Mouse (Mus musculus) neural tube, embryonic 15.5 days (tissue): ENCODE measurements around the gene Rtkn2. TPM values are rescaled to one million over a fixed set of nuclear protein-coding genes. Genes with fewer than 3 reads are reported as not detected.
"Not testable (repeated sequence)": the region's sequence is repeated elsewhere in the genome, so short reads cannot be mapped to it uniquely, and the experiment has no call there.

Source experiments
- ATAC-seq: fragments of 200-750 bp; cut with Nextera tagmentation; 2 replicates; pipeline ENCODE4 v1.8.0; 2017; ENCODE audit warnings: mild to moderate bottlenecking, moderate TSS enrichment, moderate library complexity; ENCODE audit not compliant: low FRiP score
- H3K27ac ChIP-seq: fragments of 300-500 bp; sonication (generic); replicated peaks from 2 replicates; pipeline ENCODE4 v1.5.1; 2015; ENCODE audit warnings: mild to moderate bottlenecking, inconsistent platforms
- H3K27me3 ChIP-seq: fragments of 300-500 bp; sonication (generic); replicated peaks from 2 replicates; pipeline ENCODE4 v1.6.1; 2015; ENCODE audit warnings: inconsistent platforms
- H3K36me3 ChIP-seq: fragments of 300-500 bp; sonication (generic); 2 replicates; pipeline ENCODE4 v1.6.1; 2015; ENCODE audit warnings: inconsistent platforms
- H3K4me1 ChIP-seq: fragments of 300-500 bp; sonication (generic); 2 replicates; pipeline ENCODE4 v1.6.1; 2015; ENCODE audit warnings: inconsistent platforms
- H3K4me2 ChIP-seq: fragments of 300-500 bp; sonication (generic); 2 replicates; pipeline ENCODE4 v1.6.1; 2015; ENCODE audit warnings: inconsistent platforms, mild to moderate bottlenecking, moderate library complexity
- H3K4me3 ChIP-seq: fragments of 300-500 bp; sonication (generic); replicated peaks from 2 replicates; pipeline ENCODE4 v1.5.1; 2015; ENCODE audit warnings: mild to moderate bottlenecking, inconsistent platforms
- H3K9ac ChIP-seq: fragments of 300-500 bp; sonication (generic); replicated peaks from 2 replicates; pipeline ENCODE4 v1.6.1; 2015; ENCODE audit warnings: mild to moderate bottlenecking, inconsistent platforms
- H3K9me3 ChIP-seq: fragments of 300-500 bp; sonication (generic); replicated peaks from 2 replicates; pipeline ENCODE4 v1.6.1; 2016; ENCODE audit warnings: inconsistent platforms
- WGBS: fragments of 180-500 bp; shearing (Covaris S2); methylation state at CpG from one replicate; pipeline ENCODE4 v1.1.7; 2015; ENCODE audit warnings: mixed read lengths; 5-methylcytosine and 5-hydroxymethylcytosine counted together
- polyA plus RNA-seq: library from polyadenylated mRNA; unstranded; fragments of >200 nt; fragmentation: Nextera tagmentation; extraction: Ambion mirVana; gene quantifications from 2 replicates; pipeline ENCODE4 v1.2.1, GENCODE M21; 2015

Rtkn2 gene
- polyA plus RNA-seq, 1 experiment from 2014 or later: 2.6 TPM

DNA sequence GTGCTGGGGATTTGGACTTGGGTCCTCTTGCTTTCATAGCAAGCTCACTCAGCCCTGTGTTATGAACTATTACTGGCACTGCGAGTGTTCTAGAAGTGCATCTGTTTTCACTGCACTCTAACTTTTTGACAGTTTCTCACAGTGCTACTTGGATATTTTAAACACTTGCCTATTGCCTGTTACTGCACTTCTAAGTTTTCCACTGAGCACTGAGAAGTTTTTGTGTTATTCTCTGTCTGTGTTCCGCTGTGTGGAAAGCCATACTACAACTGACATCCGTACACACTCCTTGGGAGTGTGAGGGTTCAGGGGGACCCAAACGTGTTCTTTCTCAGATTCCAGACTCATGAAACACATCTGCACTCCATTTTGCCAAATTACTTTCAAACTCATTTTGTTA is 107.6 kb downstream of the Rtkn2 start:
- Histone ChIP-seq H3K27ac (no peak overlapping the region), H3K27me3 (no peaks in the 10 kb centered on the region), H3K4me2 (no peak overlapping the region), H3K4me3 (no peak overlapping the region), H3K9me3 (no peaks in the 10 kb centered on the region), H3K9ac (no peak overlapping the region), H3K4me1 (no peaks in the 10 kb centered on the region), H3K36me3 (no peaks in the 10 kb centered on the region)
- ATAC-seq: no peak
- 86% methylated on average over 4 of the region's 4 CpGs for WGBS

DNA sequence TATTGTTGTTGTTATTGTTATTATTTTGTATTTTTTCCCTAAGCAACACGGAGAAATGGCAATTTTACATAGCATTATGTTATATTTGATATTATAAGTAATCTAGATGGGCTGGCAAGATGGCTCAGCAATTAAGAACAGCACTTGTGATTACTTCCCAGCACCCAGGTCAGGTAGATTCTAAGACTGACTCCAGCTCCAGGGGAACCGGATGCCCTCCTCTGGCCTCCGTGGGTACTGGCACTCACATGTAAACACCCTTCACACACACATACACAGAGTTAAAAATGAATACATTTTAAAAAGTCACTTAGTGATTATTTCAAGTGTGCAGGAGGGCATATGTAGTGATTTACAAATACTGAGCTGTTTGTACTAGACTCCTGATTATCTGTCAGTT is 108.4 kb downstream of the Rtkn2 start:
- Histone ChIP-seq H3K4me2 (no peak overlapping the region), H3K9me3 (no peaks in the 10 kb centered on the region), H3K27ac (no peak overlapping the region), H3K27me3 (no peaks in the 10 kb centered on the region), H3K4me3 (no peak overlapping the region), H3K9ac (no peak overlapping the region), H3K36me3 (no peaks in the 10 kb centered on the region), H3K4me1 (no peaks in the 10 kb centered on the region)
- 81% methylated on average over 3 of the region's 3 CpGs for WGBS
- ATAC-seq: no peak

DNA sequence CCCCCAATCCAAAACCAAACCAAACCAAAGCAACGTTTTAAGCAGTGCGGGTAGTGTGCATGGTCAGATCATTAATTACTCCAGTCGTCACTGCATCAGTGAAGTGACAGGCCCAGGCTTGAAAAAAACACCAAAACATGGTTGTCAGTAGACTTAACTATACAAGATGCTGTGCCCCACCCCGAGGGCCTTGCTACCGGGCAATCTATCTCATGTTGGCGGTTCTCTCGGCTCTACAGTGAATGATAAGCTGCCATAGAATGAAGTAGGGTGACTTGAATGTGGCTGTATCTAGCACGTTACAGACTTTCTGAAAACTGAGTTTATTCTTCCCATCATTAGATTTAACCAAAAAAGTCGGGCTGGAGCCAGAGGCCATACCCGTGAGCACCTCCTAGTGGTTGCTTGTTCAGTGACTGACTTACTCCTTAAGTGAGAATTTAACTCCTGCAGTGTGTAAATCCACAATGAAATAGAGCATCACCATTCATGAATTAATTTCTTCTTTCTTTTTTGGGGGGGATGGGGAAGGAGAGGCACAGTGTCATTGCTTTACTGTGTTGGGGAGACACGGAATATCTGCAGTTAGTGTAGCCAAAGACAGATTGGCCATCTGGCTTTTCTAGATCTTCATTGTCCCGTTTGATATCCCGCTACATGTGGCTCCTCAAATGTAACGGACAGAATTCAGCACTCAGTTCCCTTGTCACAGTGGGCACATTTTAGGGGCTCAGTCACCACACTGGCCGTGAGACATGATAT is 110.2 kb downstream of the Rtkn2 start:
- 72% methylated on average over 15 of the region's 15 CpGs for WGBS

DNA sequence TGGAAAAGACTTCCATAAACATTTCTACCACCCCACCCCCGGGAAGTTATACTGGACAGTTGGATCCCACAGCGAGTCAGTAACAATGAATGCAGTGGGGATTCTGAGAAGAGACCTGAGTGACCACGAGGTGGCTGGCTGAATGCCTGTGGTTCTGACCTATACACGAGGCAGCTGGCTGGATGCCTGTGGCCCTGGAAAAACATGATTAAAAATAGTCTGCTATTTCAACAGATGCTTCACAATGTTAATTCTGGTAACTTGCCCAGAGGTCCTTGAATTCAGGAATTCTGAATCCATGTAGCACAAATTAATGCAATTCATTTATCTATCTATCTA is 110.8 kb downstream of the Rtkn2 start:
- 74% methylated on average over 4 of the region's 4 CpGs for WGBS
- no peaks in the 10 kb centered on the region for H3K9me3 ChIP-seq
- no peaks in the 10 kb centered on the region for H3K4me1 ChIP-seq
- no peak overlapping the region for H3K4me3 ChIP-seq
- H3K27ac ChIP-seq: no peak overlapping the region
- no peak overlapping the region for H3K4me2 ChIP-seq
- no peak for ATAC-seq
- no peaks in the 10 kb centered on the region for H3K27me3 ChIP-seq
- no peaks in the 10 kb centered on the region for H3K36me3 ChIP-seq
- H3K9ac ChIP-seq: no peak overlapping the region

More for the DNA sequence above, 110.2 kb downstream of the Rtkn2 start:
- Histone ChIP-seq H3K9me3 (no peaks in the 10 kb centered on the region), H3K27me3 (no peaks in the 10 kb centered on the region), H3K9ac (no peak overlapping the region), H3K4me1 (no peaks in the 10 kb centered on the region), H3K36me3 (no peaks in the 10 kb centered on the region), H3K4me2 (no peak overlapping the region), H3K4me3 (no peak overlapping the region), H3K27ac (no peak overlapping the region)
- no peak; the same call in 1 of the 2 replicates for ATAC-seq

DNA sequence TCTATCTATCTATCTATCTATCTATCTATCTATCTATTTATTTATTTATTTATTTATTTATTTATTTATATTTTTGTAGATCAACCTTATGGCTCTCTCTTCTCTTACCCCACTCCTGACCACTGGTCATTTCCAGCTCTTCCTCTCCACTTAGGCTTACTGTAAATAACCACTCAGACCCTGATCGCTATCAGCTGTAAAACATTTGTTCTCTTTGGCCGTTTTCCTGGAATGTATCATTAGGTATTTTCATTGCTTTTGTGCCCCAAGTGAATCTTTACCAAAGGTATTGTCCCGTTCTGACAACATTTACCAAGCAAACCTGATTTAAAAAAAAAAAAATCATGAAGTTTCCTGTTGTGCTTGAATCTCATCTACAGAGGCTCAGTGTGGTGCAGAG is 111.2 kb downstream of the Rtkn2 start:
- ATAC-seq: no peak
- Histone ChIP-seq H3K9ac (no peak overlapping the region), H3K27me3 (no peaks in the 10 kb centered on the region), H3K9me3 (no peaks in the 10 kb centered on the region), H3K36me3 (no peaks in the 10 kb centered on the region), H3K4me1 (no peaks in the 10 kb centered on the region), H3K4me3 (no peak overlapping the region), H3K27ac (no peak overlapping the region), H3K4me2 (no peak overlapping the region)
- 81% methylated on average over 3 of the region's 3 CpGs for WGBS

DNA sequence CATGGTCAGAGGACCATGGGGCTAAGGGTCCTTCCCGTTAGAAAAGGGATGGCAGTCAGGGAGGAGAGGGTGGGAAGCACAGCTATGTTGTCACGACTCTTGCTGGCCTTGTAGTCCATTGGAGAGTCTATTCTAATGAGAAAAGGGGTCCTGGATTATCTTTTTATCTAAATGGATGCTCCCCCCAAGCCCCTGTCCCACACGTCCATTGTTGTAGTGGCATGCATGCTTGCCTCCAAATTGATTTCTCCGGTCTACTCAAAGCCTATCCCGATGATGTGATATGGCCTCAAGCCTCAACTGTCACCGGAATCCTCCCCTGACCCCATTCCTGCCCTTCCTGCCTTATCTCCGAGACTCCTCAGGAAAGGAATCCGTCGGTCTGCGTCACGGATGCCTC is 111.6 kb downstream of the Rtkn2 start:
- no peak for ATAC-seq
- H3K9me3 ChIP-seq: no peaks in the 10 kb centered on the region

DNA sequence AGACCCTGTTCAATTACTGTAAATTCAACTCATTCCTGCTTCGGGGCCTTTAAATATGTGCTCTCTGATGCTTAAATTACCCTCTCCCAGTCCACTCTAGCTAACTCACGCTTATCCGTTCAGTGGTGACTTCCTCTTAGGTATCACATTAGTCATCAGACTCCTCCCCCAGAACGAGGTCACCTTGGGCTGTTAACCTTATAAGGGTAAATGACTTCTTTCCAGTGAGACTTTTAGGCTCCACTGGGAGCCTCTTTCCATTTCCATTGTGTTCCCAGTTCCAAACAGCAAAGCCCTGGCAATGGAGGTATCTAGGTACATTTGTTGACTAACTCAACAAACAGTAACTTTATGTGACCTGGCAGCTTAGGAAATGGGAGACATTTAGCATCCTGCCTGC is 112.5 kb downstream of the Rtkn2 start:
- Histone ChIP-seq H3K4me3 (no peak overlapping the region), H3K36me3 (peaks cover 11% of the 10 kb centered on the region), H3K27me3 (no peaks in the 10 kb centered on the region), H3K9ac (no peak overlapping the region), H3K27ac (no peak overlapping the region), H3K9me3 (no peaks in the 10 kb centered on the region), H3K4me2 (no peak overlapping the region), H3K4me1 (no peaks in the 10 kb centered on the region)
- no peak for ATAC-seq
- 83% methylated on average over 4 of the region's 4 CpGs for WGBS

More for the DNA sequence above, 111.6 kb downstream of the Rtkn2 start:
- Histone ChIP-seq H3K9ac (no peak overlapping the region), H3K36me3 (peaks cover 3% of the 10 kb centered on the region), H3K27ac (no peak overlapping the region), H3K4me3 (no peak overlapping the region), H3K4me1 (no peaks in the 10 kb centered on the region), H3K27me3 (no peaks in the 10 kb centered on the region), H3K4me2 (no peak overlapping the region)
- WGBS: 88% methylated on average over 11 of the region's 11 CpGs

DNA sequence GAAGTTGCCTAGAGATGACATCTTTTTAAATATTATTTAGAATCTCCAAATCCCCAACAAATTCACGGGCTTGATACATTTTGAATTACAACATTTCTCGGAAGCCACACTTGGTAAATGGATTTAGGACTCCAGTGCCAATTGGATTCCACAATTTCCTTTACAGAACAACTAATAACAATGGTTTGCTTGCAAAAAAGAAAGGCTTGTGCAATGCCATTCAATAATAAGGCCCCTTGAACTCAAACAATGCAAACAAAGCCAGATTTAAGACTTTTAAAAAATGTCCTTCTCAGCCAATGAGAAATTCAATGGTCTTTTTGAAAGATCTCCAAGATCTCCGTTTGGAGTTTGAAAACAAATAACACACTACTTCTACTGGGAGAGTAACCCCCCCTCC is 114.1 kb downstream of the Rtkn2 start:
- Histone ChIP-seq H3K9me3 (no peaks in the 10 kb centered on the region), H3K4me1 (no peaks in the 10 kb centered on the region), H3K9ac (no peak overlapping the region), H3K27ac (no peak overlapping the region), H3K4me2 (no peak overlapping the region), H3K27me3 (no peaks in the 10 kb centered on the region), H3K4me3 (no peak overlapping the region), H3K36me3 (peaks cover 24% of the 10 kb centered on the region)
- WGBS: 71% methylated on average over 3 of the region's 3 CpGs
- ATAC-seq: no peak

DNA sequence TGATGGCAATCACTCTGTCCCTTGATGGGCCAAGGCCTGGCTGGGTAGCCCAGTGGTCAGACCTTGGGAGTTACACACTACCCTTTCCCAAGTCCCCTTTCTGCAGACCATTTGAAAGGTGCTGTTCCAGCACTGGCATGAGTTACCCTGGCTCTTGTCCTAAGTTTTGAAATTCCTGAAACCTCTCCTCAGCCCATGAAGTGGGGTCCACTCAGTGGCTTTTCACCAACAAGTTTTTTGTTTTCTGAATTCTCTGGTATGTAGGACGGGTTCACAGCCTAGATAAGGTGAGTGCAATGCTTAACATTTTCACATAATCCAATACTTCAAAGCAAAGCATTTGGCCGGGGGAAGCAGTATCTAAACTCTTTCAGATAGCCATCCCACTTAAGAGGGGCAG is 115.8 kb downstream of the Rtkn2 start:
- Histone ChIP-seq H3K4me2 (no peak overlapping the region), H3K27ac (no peak overlapping the region), H3K4me1 (no peaks in the 10 kb centered on the region), H3K36me3 (peaks cover 24% of the 10 kb centered on the region), H3K9ac (no peak overlapping the region), H3K27me3 (no peaks in the 10 kb centered on the region), H3K9me3 (no peaks in the 10 kb centered on the region), H3K4me3 (no peak overlapping the region)
- ATAC-seq: no peak
- 95% methylated on average over 2 of the region's 2 CpGs for WGBS

DNA sequence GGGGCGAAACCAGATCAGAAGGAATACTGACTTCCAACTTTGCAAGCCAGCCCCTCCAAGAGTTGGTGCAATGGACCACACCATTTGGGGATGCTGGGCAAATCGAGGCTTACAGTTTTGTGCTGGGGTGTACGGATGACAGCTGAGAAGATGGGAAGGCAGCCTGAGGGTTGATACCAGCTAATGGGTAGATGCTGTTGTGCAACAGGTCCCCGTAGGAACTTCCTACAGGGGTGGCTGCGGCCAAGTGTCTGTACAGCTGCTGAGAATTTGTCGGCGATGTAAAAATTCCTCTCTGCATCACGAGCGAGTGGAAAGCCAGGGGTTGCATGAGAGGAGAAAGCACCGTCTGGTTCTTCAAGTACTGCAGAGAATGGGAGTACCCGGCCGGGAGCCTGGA is 117.0 kb downstream of the Rtkn2 start:
- Histone ChIP-seq H3K36me3 (peaks cover 30% of the 10 kb centered on the region), H3K27me3 (no peaks in the 10 kb centered on the region), H3K9ac (no peak overlapping the region), H3K27ac (no peak overlapping the region), H3K9me3 (no peaks in the 10 kb centered on the region), H3K4me1 (no peaks in the 10 kb centered on the region), H3K4me3 (no peak overlapping the region), H3K4me2 (no peak overlapping the region)
- 95% methylated on average over 12 of the region's 12 CpGs for WGBS
- no peak for ATAC-seq

DNA sequence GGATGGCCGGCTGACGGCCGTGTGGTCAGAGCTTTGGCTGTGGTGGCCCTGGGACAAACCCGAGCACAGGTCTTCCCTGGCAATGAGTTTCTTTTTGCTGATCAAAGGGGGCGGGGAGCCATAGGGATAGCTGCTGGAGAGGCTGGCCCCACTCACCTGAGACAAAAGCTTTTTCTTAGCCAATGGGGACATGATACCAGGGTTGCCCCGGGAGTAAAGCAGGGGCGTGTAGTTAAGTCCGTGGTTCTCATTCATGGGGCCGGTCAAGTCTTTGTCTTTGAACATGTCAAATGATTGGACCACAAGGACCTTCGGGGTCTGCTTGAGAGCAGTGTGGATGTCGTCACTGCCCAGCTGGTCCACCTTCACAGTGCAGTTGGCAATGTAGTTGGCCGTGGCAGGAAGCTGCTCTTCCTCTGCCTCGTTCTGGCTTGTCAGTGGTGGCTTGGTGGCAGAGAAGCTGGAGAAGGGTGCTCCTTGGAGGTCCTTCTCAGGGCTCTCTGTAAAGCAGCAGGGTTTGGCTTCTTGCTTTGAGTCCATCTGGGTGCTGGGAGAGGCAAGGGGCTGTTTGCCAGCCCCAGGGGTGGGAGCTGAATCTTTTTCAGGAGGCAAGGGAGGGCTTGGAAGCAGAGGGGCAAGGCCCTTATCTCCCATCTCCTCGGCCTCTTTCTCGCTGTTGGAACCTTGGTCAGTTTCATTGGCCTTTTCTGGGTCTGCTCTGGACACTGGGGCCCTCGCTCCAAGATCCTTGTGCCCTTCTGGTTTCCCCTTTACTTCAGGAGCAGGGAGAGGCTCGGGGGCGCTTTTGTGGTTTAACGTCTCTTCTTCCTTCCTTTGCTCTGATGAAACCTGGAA is 118.7 kb downstream of the Rtkn2 start:
- Histone ChIP-seq H3K4me2 (no peak overlapping the region), H3K27me3 (no peaks in the 10 kb centered on the region), H3K27ac (no peak overlapping the region), H3K9me3 (no peaks in the 10 kb centered on the region), H3K4me3 (no peak overlapping the region), H3K4me1 (no peaks in the 10 kb centered on the region), H3K36me3 (peaks cover 30% of the 10 kb centered on the region), H3K9ac (no peak overlapping the region)
- WGBS: 90% methylated on average over 19 of the region's 19 CpGs
- ATAC-seq: no peak

DNA sequence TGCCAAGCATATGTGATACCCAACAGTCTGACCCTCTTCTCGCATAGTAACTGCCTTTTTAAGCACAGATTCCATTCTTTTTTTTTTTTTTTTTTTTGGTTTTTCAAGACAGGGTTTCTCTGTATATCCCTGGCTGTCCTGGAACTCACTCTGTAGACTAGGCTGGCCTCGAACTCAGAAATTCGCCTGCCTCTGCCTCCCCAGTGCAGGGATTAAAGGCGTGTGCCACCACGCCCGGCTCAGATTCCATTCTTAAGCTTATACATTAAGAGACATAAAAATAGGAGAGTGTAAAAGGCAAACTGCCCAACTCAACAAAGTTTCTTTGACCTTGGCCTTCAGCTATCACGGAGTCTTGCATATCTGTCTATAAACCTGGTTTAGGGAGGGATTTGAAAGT is 120.4 kb downstream of the Rtkn2 start:
- H3K4me1 ChIP-seq, H3K4me3 ChIP-seq, H3K4me2 ChIP-seq, H3K9me3 ChIP-seq, H3K27ac ChIP-seq, ATAC-seq, H3K27me3 ChIP-seq, H3K9ac ChIP-seq: not testable (repeated sequence)
- 95% methylated on average over 7 of the region's 7 CpGs for WGBS
- peaks cover 30% of the 10 kb centered on the region for H3K36me3 ChIP-seq
